Mouse (Mus musculus) megakaryocyte, embryonic 14.5 days (primary cell): ENCODE measurements around the gene Celsr3. TPM values are rescaled to one million over a fixed set of nuclear protein-coding genes. Genes with fewer than 3 reads are reported as not detected.

Experiments
- H3K27me3 ChIP-seq: replicated peaks from 2 replicates; pipeline ENCODE3; 2012; ENCODE audit warnings: inconsistent platforms
- H3K36me3 ChIP-seq: replicated peaks from 2 replicates; pipeline ENCODE3; 2012; ENCODE audit warnings: low read length, inconsistent platforms, mixed read lengths
- H3K4me1 ChIP-seq: 2 replicates; pipeline ENCODE4 v1.6.1; 2012; ENCODE audit warnings: inconsistent platforms
- H3K4me3 ChIP-seq: replicated peaks from 2 replicates; pipeline ENCODE3; 2012; ENCODE audit warnings: moderate library complexity, mild to moderate bottlenecking, inconsistent platforms
- H3K9me3 ChIP-seq: 2 replicates; pipeline ENCODE4 v1.6.1; 2012; ENCODE audit warnings: inconsistent platforms
- FLI1 ChIP-seq: IDR thresholded peaks from 2 replicates; pipeline ENCODE4 v1.6.1; 2012; ENCODE audit warnings: low read length, inconsistent platforms, mixed read lengths
- GATA1 ChIP-seq: IDR thresholded peaks from 3 replicates; pipeline ENCODE4 v1.6.1; 2012; ENCODE audit warnings: mixed read lengths, low read length, inconsistent platforms, borderline replicate concordance
- polyA plus RNA-seq: library from polyadenylated mRNA; stranded (reverse); fragments of >175 nt; gene quantifications from 2 replicates; pipeline ENCODE4 v1.2.3, GENCODE M21; 2012; ENCODE audit warnings: low replicate concordance; ENCODE audit not compliant: insufficient read depth

The Celsr3 gene
- polyA plus RNA-seq, 1 experiment = 1.5 TPM

DNA sequence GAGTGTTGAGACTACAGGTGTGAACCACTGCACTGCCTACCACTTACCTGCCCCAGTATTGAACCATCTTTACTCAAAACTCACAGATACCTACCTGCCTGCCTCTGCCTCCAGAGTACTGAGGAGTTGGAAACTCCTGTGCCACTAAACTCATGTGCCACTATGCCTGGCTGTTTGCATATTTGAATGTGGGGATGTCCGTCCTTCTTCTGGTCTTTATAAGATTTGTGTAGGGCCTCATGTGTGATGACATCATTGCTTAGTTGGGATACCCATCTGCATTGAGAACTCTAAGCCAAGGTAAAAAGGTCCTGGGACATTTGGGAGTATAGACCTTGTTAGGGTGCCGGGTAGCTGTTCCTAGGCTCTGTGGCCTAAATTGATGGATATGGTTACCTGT, 39.0 kb upstream of the Celsr3 start:
- Histone ChIP-seq H3K36me3 (peaks cover 29% of the 10 kb centered on the region), H3K27me3 (no peaks in the 10 kb centered on the region), H3K9me3 (no peaks in the 10 kb centered on the region), H3K4me1 (peaks cover 83% of the 10 kb centered on the region), H3K4me3 (no peak overlapping the region)
- TF ChIP-seq FLI1 = no peak
- no peak for TF ChIP-seq GATA1

DNA sequence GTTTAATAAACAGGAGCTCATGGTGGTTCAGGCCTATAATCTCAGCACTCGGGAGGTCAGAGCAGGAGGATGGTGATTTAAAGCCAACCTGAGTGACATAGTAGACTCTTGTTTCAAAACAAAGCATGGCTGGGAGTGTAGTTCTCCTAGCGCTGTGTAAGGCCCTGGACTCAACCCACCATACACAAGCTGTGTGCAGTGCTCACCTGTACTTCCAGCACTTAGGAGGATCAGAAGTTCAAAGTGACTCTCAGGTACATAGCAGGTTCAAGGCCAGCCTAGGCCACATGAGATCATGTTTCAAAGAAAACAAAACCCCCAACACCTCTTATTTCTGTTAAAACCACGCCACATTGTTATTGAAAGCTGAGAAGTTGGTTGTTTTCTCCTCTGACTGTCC, 37.4 kb upstream of the Celsr3 start:
- Histone ChIP-seq H3K4me3 (no peak overlapping the region), H3K9me3 (no peaks in the 10 kb centered on the region), H3K36me3 (peaks cover 29% of the 10 kb centered on the region), H3K27me3 (no peaks in the 10 kb centered on the region), H3K4me1 (peaks cover 90% of the 10 kb centered on the region)
- no peak for TF ChIP-seq FLI1
- no peak for TF ChIP-seq GATA1

DNA sequence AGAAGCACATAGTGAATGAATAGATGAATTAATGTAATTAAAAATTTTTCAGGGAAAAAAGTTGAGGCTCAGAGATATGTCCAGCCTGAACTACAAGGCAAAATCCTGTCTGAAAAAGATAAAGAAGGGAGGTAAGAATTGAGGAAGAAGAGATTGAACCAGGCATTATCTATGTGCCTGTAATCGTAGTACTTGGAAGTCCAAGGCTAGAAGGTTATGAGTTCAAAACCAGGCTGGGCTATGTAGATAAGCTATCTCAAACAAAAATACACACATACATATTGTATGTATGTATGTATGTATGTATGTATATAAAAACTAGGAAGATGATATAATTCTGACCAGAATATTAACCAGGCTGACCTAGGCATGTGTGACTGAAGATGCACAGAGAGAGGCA, 33.8 kb upstream of the Celsr3 start:
- Histone ChIP-seq H3K9me3 (no peaks in the 10 kb centered on the region), H3K27me3 (no peaks in the 10 kb centered on the region), H3K4me1 (peaks cover 87% of the 10 kb centered on the region), H3K4me3 (no peak overlapping the region), H3K36me3 (peaks cover 35% of the 10 kb centered on the region)
- TF ChIP-seq FLI1 = no peak
- no peak for TF ChIP-seq GATA1

DNA sequence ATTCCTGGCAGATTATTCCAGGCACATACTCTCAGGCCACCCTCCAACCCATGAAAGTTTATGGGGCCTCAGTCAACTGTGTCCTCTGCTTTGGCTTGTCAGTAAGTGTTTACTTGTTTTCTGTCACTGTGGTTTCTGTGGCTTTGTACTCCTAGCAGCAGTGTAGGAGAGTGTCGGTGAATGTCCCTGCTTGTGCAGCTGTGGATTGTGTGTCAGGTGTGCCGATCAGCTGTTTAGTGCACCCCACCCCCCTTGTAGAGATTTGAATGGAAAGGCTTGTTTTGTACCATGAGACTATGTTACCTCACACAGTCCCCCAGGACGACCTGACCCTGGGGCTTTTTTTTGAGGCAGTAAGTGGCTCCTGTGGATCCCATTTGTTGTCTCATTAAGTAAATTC, 33.4 kb upstream of the Celsr3 start:
- no peak for TF ChIP-seq FLI1
- no peak for TF ChIP-seq GATA1
- H3K27me3 ChIP-seq = no peaks in the 10 kb centered on the region
- H3K4me3 ChIP-seq = no peak overlapping the region
- peaks cover 36% of the 10 kb centered on the region for H3K36me3 ChIP-seq
- no peaks in the 10 kb centered on the region for H3K9me3 ChIP-seq
- H3K4me1 ChIP-seq = peaks cover 84% of the 10 kb centered on the region

DNA sequence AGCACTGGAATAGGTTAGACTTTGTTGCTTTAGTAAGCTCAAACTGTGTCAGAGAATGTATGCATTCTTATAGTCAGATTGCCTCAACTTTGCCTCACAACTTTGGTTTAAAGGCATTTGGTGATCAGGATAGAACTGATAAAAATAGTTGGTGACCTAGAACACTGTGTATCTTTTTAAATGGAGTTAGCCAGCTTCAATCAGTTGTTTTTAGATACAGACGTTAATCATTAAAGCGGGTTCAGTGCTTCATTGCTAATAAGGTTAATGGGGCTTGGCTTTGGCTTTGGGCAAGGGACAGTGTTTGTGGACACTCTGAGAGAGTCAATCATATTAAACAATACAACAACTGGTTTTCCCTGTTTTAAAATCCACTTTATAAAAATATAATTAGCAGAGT, 30.8 kb upstream of the Celsr3 start:
- peaks cover 50% of the 10 kb centered on the region for H3K36me3 ChIP-seq
- H3K27me3 ChIP-seq = no peaks in the 10 kb centered on the region
- TF ChIP-seq GATA1 (no peak), FLI1 (no peak)
- no peak overlapping the region for H3K4me3 ChIP-seq
- no peaks in the 10 kb centered on the region for H3K9me3 ChIP-seq
- H3K4me1 ChIP-seq = peaks cover 60% of the 10 kb centered on the region

DNA sequence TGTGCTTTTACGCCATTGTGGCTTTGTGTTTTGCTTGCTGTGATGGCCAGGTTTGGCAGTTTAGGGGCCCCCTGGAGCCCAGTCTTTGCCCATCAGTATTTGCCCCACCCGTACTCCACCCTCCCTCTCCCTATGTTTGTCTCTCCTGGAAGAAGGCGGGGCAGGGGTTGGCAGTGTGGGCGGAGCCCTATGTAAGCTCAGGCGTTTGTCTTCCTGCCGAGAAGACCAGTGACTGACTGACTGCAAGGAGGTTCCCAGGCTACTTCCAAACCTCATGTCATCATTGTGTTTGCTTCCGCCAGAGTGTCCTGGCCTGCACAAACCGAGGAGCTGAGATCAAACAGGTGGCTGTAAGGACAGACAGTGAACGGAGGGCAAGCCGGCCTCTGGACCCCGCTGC, 30.4 kb upstream of the Celsr3 start:
- peaks cover 53% of the 10 kb centered on the region for H3K36me3 ChIP-seq
- H3K9me3 ChIP-seq = no peaks in the 10 kb centered on the region
- H3K4me1 ChIP-seq = peaks cover 55% of the 10 kb centered on the region
- TF ChIP-seq GATA1 (no peak), FLI1 (no peak)
- H3K4me3 ChIP-seq = peak overlapping the region; percentile 4
- H3K27me3 ChIP-seq = no peaks in the 10 kb centered on the region

DNA sequence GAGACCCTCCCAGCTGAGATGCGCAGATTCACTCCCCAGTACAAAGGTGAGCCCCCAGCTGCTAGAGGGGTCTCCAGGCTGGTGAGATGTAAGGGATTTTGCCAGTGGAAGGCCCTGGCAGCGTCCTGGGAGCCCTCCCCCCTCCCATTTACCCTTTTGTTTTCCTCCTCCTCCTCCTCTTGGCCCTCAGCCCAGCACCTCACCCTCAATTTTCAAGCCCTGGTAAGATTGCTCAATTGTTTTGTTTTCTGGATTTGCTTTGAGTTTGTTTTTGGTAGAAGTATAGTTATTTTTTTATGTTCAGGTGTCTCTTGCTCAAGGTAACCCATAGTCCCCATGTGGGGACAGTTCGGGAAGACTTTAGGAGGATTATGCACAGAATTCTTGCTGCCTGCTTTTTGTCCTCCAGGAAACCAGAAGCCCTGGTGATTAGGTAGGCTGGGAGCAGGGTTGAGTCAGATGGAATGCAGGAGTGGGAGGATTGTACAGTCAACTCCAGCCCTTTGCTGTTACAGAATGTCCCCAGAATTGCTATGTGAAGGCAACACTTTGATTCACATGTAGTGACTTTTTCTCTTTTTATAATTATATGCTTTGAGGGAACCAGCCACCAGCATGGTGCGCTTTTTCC, 29.7 kb upstream of the Celsr3 start:
- Histone ChIP-seq H3K4me1 (peaks cover 48% of the 10 kb centered on the region), H3K27me3 (no peaks in the 10 kb centered on the region), H3K9me3 (no peaks in the 10 kb centered on the region), H3K4me3 (no peak overlapping the region), H3K36me3 (peaks cover 57% of the 10 kb centered on the region)
- TF ChIP-seq GATA1 = no peak
- TF ChIP-seq FLI1 = no peak

DNA sequence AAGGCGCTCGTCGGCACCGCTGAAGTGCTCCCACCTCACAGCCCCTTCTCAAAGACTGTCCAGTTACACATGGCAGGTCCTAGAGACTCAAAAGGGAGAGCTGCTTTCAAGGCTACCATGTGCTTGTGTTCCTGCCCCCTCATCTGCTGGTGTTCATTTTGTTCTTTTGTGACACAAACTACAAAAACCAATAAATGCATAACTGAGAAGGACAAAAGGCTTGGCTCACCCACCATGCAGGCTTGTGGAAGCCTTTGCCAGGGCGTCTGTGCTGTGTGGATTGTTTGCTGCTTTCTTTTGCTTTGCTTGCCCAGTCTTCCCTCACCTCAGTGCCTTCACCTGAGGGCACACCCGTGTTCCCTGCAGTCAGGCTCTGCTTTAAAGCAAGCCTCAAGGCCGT, 28.6 kb upstream of the Celsr3 start:
- Histone ChIP-seq H3K4me1 (peaks cover 38% of the 10 kb centered on the region), H3K9me3 (no peaks in the 10 kb centered on the region), H3K27me3 (no peaks in the 10 kb centered on the region), H3K36me3 (peaks cover 67% of the 10 kb centered on the region), H3K4me3 (no peak overlapping the region)
- TF ChIP-seq GATA1 (no peak), FLI1 (no peak)

DNA sequence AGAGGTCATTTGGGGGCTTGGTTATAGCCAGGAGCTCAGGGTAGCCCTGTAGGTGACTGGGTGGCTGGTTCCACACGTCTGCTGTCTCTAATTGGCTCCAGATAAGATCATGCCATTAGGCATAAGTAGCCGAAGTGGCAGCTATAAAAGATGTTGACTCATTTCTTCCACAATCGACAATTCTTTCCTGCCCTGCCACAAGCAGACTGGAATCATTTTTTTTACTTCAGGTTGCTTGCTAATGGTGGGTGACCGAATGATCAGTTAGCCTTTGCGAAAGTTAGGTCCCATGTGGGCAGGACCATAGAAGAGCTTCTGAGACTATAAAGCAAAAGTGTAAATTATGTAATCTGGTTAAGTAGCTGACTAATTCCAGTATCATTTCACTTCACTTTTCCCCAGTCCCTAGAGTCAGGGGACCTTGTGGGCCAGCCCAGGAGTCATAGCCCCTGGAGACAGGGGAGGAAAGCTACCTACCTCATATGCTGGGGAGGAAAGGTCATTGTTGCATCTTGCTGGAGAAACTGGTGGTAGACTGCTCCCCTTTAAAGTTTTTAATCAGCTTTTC, 27.5 kb upstream of the Celsr3 start:
- peaks cover 76% of the 10 kb centered on the region for H3K36me3 ChIP-seq

DNA sequence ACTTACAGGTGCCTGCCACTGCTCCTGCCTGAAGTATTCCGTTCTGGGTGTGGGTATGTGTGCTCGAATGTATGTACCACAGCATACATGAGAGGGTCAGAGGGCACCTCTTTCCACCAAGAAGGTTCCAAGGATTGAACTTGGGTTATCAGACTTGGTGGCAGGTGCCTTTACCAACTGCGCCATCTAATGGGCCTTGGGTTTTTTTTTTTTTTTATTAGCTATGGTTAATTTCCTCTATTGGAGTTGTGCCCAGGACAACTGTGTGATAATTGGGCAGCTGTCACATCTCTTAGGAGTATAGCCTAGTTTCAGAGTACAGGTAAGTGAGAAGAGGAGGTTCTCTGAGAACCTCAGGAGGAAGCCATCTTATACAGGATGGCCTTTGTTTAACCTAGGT, 26.6 kb upstream of the Celsr3 start:
- Histone ChIP-seq H3K9me3 (no peaks in the 10 kb centered on the region), H3K36me3 (peaks cover 86% of the 10 kb centered on the region), H3K4me1 (peaks cover 17% of the 10 kb centered on the region), H3K4me3 (no peak overlapping the region), H3K27me3 (no peaks in the 10 kb centered on the region)
- no peak for TF ChIP-seq FLI1
- TF ChIP-seq GATA1 = no peak

More for the DNA sequence above, 27.5 kb upstream of the Celsr3 start:
- H3K27me3 ChIP-seq = no peaks in the 10 kb centered on the region
- H3K9me3 ChIP-seq = no peaks in the 10 kb centered on the region
- H3K4me1 ChIP-seq = peaks cover 27% of the 10 kb centered on the region
- H3K4me3 ChIP-seq = no peak overlapping the region
- TF ChIP-seq GATA1 = no peak
- TF ChIP-seq FLI1 = no peak
